Mouse (Mus musculus): ENCODE results near the gene Irs1. TPM values are rescaled to one million over a fixed set of nuclear protein-coding genes. Genes with fewer than 3 reads are reported as not detected.

Gene Irs1
- polyA plus RNA-seq, 1 experiment from 2014 or later, result 8.2 TPM

GRCm38 (mm10) chr1:82320456-82320855, 29.2 kb upstream of the Irs1 start:
- Histone ChIP-seq H3K4me1 (ENCODE audit: control insufficient read depth, insufficient read depth, low read length) (peaks cover 6% of the 10 kb centered on the region), H3K9me3 (replicated peaks; ENCODE audit: control insufficient read depth, low read length) (no peaks in the 10 kb centered on the region), H3K36me3 (ENCODE audit: control insufficient read depth, insufficient read depth) (no peaks in the 10 kb centered on the region), H3K27me3 (ENCODE audit: control insufficient read depth, insufficient read depth, low read length) (no peaks in the 10 kb centered on the region), H3K27ac (ENCODE audit: low read length) (no peak overlapping the region), H3K4me3 (ENCODE audit: low read length) (no peak overlapping the region), H3K4me2 (ENCODE audit: low read depth, low read length) (no peak overlapping the region), H3K9ac (ENCODE audit: low read length) (no peak overlapping the region)
- WGBS, result 79% methylated on average over 6 of the region's 6 CpGs
- ATAC-seq (replicated peaks; ENCODE audit: extremely low read depth, insufficient read depth, low FRiP score), result no peak

GRCm38 (mm10) chr1:82316746-82317126, 25.5 kb upstream of the Irs1 start:
- Histone ChIP-seq H3K36me3 (ENCODE audit: control insufficient read depth, insufficient read depth) (no peaks in the 10 kb centered on the region), H3K4me1 (ENCODE audit: control insufficient read depth, insufficient read depth, low read length) (peaks cover 6% of the 10 kb centered on the region), H3K27me3 (ENCODE audit: control insufficient read depth, insufficient read depth, low read length) (no peaks in the 10 kb centered on the region), H3K9ac (ENCODE audit: low read length) (peak overlapping the region; percentile 91), H3K4me2 (ENCODE audit: low read depth, low read length) (peak overlapping the region; percentile 80), H3K9me3 (replicated peaks; ENCODE audit: control insufficient read depth, low read length) (no peaks in the 10 kb centered on the region), H3K27ac (ENCODE audit: low read length) (peak overlapping the region; percentile 91), H3K4me3 (ENCODE audit: low read length) (peak overlapping the region; percentile 82)
- under 1% methylated on average over 24 of the region's 26 CpGs for WGBS
- ATAC-seq (replicated peaks; ENCODE audit: extremely low read depth, insufficient read depth, low FRiP score), result no peak; the same call in 1 of the 2 replicates

- Histone ChIP-seq H3K27me3 (ENCODE audit: control insufficient read depth, insufficient read depth, low read length) (no peaks in the 10 kb centered on the region), H3K27ac (ENCODE audit: low read length) (peak within 1 kb of the TSS; percentile 91), H3K9me3 (replicated peaks; ENCODE audit: control insufficient read depth, low read length) (no peaks in the 10 kb centered on the region), H3K4me3 (ENCODE audit: low read length) (peak within 1 kb of the TSS; percentile 82), H3K36me3 (ENCODE audit: control insufficient read depth, insufficient read depth) (no peaks in the 10 kb centered on the region), H3K4me1 (ENCODE audit: control insufficient read depth, insufficient read depth, low read length) (peaks cover 6% of the 10 kb centered on the region), H3K9ac (ENCODE audit: low read length) (peak within 1 kb of the TSS; percentile 91), H3K4me2 (ENCODE audit: low read depth, low read length) (peak within 1 kb of the TSS; percentile 80)
- 5% methylated on average over 47 of the region's 47 CpGs for WGBS
- peak; percentile 98 for ATAC-seq (replicated peaks; ENCODE audit: extremely low read depth, insufficient read depth, low FRiP score)
These were observed 25.0 kb upstream of the Irs1 start, which contains the start of gene Rhbdd1 for GRCm38 (mm10) chr1:82316111-82316745. Gene Rhbdd1 (plus strand): TSS chr1:82316452.

GRCm38 (mm10) chr1:82304483-82304882, 13.3 kb upstream of the Irs1 start:
- Histone ChIP-seq H3K27ac (ENCODE audit: low read length) (no peak overlapping the region), H3K9me3 (replicated peaks; ENCODE audit: control insufficient read depth, low read length) (no peaks in the 10 kb centered on the region), H3K27me3 (ENCODE audit: control insufficient read depth, insufficient read depth, low read length) (peaks cover 4% of the 10 kb centered on the region; the same call in 1 of the 2 replicates), H3K4me1 (ENCODE audit: control insufficient read depth, insufficient read depth, low read length) (no peaks in the 10 kb centered on the region), H3K4me3 (ENCODE audit: low read length) (no peak overlapping the region), H3K4me2 (ENCODE audit: low read depth, low read length) (no peak overlapping the region), H3K9ac (ENCODE audit: low read length) (no peak overlapping the region), H3K36me3 (ENCODE audit: control insufficient read depth, insufficient read depth) (no peaks in the 10 kb centered on the region)
- 60% methylated on average over 3 of the region's 3 CpGs for WGBS
- no peak for ATAC-seq (replicated peaks; ENCODE audit: extremely low read depth, insufficient read depth, low FRiP score)

GRCm38 (mm10) chr1:82298586-82298985, 7.4 kb upstream of the Irs1 start:
- peaks cover 2% of the 10 kb centered on the region; the same call in 1 of the 2 replicates for H3K27me3 ChIP-seq (ENCODE audit: control insufficient read depth, insufficient read depth, low read length)
- ATAC-seq (replicated peaks; ENCODE audit: extremely low read depth, insufficient read depth, low FRiP score), result no peak
- no peak overlapping the region for H3K27ac ChIP-seq (ENCODE audit: low read length)
- no peaks in the 10 kb centered on the region for H3K36me3 ChIP-seq (ENCODE audit: control insufficient read depth, insufficient read depth)
- no peaks in the 10 kb centered on the region for H3K4me1 ChIP-seq (ENCODE audit: control insufficient read depth, insufficient read depth, low read length)
- no peak overlapping the region for H3K4me2 ChIP-seq (ENCODE audit: low read depth, low read length)
- no peaks in the 10 kb centered on the region for H3K9me3 ChIP-seq (replicated peaks; ENCODE audit: control insufficient read depth, low read length)
- no peak overlapping the region for H3K9ac ChIP-seq (ENCODE audit: low read length)
- 11% methylated on average over 1 of the region's 1 CpGs for WGBS
- no peak overlapping the region for H3K4me3 ChIP-seq (ENCODE audit: low read length)

GRCm38 (mm10) chr1:82294102-82294501, 2.9 kb upstream of the Irs1 start:
- Histone ChIP-seq H3K4me1 (ENCODE audit: control insufficient read depth, insufficient read depth, low read length) (peaks cover 10% of the 10 kb centered on the region), H3K27ac (ENCODE audit: low read length) (no peak overlapping the region), H3K9ac (ENCODE audit: low read length) (no peak overlapping the region), H3K9me3 (replicated peaks; ENCODE audit: control insufficient read depth, low read length) (no peaks in the 10 kb centered on the region), H3K36me3 (ENCODE audit: control insufficient read depth, insufficient read depth) (no peaks in the 10 kb centered on the region), H3K4me2 (ENCODE audit: low read depth, low read length) (no peak overlapping the region), H3K27me3 (ENCODE audit: control insufficient read depth, insufficient read depth, low read length) (peaks cover 2% of the 10 kb centered on the region; the same call in 1 of the 2 replicates), H3K4me3 (ENCODE audit: low read length) (no peak overlapping the region)
- WGBS, result 10% methylated on average over 6 of the region's 6 CpGs
- ATAC-seq (replicated peaks; ENCODE audit: extremely low read depth, insufficient read depth, low FRiP score), result no peak

- peak; percentile 28 for ATAC-seq (replicated peaks; ENCODE audit: extremely low read depth, insufficient read depth, low FRiP score)
- peak overlapping the region; percentile 90 for H3K9ac ChIP-seq (ENCODE audit: low read length)
- peaks cover under 1% of the 10 kb centered on the region; the same call in 1 of the 2 replicates for H3K27me3 ChIP-seq (ENCODE audit: control insufficient read depth, insufficient read depth, low read length)
- 1% methylated on average over 13 of the region's 13 CpGs for WGBS
- no peaks in the 10 kb centered on the region for H3K36me3 ChIP-seq (ENCODE audit: control insufficient read depth, insufficient read depth)
- peak overlapping the region; percentile 66 for H3K4me3 ChIP-seq (ENCODE audit: low read length)
- H3K4me2 ChIP-seq (ENCODE audit: low read depth, low read length), result peak overlapping the region; percentile 79
- peaks cover 22% of the 10 kb centered on the region for H3K4me1 ChIP-seq (ENCODE audit: control insufficient read depth, insufficient read depth, low read length)
- H3K9me3 ChIP-seq (replicated peaks; ENCODE audit: control insufficient read depth, low read length), result no peaks in the 10 kb centered on the region
- H3K27ac ChIP-seq (ENCODE audit: low read length), result peak overlapping the region; percentile 93
These were observed 1.6 kb upstream of the Irs1 start for GRCm38 (mm10) chr1:82292771-82293170.

- Histone ChIP-seq H3K4me3 (ENCODE audit: low read length) (peak overlapping the region; percentile 66), H3K9me3 (replicated peaks; ENCODE audit: control insufficient read depth, low read length) (no peaks in the 10 kb centered on the region), H3K9ac (ENCODE audit: low read length) (peak overlapping the region; percentile 90), H3K4me1 (ENCODE audit: control insufficient read depth, insufficient read depth, low read length) (peaks cover 23% of the 10 kb centered on the region), H3K4me2 (ENCODE audit: low read depth, low read length) (peak overlapping the region; percentile 79), H3K27ac (ENCODE audit: low read length) (peak overlapping the region; percentile 93), H3K36me3 (ENCODE audit: control insufficient read depth, insufficient read depth) (no peaks in the 10 kb centered on the region), H3K27me3 (ENCODE audit: control insufficient read depth, insufficient read depth, low read length) (no peaks in the 10 kb centered on the region)
- no peak for ATAC-seq (replicated peaks; ENCODE audit: extremely low read depth, insufficient read depth, low FRiP score)
- WGBS, result 1% methylated on average over 23 of the region's 23 CpGs
These were observed 905 bp upstream of the Irs1 start for GRCm38 (mm10) chr1:82291930-82292712.

- Histone ChIP-seq H3K9me3 (replicated peaks; ENCODE audit: control insufficient read depth, low read length) (no peaks in the 10 kb centered on the region), H3K27me3 (ENCODE audit: control insufficient read depth, insufficient read depth, low read length) (no peaks in the 10 kb centered on the region), H3K4me3 (ENCODE audit: low read length) (peak overlapping the region; percentile 66), H3K9ac (ENCODE audit: low read length) (peak overlapping the region; percentile 90), H3K27ac (ENCODE audit: low read length) (peak overlapping the region; percentile 93), H3K36me3 (ENCODE audit: control insufficient read depth, insufficient read depth) (no peaks in the 10 kb centered on the region), H3K4me1 (ENCODE audit: control insufficient read depth, insufficient read depth, low read length) (peaks cover 23% of the 10 kb centered on the region), H3K4me2 (ENCODE audit: low read depth, low read length) (peak overlapping the region; percentile 79)
- under 1% methylated on average over 30 of the region's 31 CpGs for WGBS
- peak; percentile 49 for ATAC-seq (replicated peaks; ENCODE audit: extremely low read depth, insufficient read depth, low FRiP score)
These were observed 479 bp downstream of the Irs1 start for GRCm38 (mm10) chr1:82290723-82291150.
